In the genomic region with DNA sequence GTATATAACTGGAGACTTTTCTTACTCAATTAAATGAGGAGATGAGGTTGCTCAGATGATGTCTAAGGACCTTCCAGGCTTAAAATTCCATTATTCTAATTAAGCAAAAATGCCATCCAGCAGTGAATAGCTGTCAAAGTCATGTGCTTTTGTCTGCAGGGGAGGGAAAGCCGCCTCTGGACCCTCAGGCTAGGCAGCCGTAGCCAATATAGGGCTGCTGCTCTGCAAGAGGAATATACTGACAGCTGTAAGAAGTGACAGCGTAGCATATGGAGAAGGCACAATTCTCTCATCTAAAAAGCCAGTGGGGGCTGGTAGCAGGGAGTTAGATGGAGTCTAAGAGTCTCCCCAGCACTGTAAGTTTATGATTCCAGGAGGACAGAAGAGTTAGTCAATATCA, we compare ENCODE assay signal across 26 mouse cellular contexts. TPM values are rescaled to one million over a fixed set of nuclear protein-coding genes. Genes with fewer than 3 reads are reported as not detected.
A peak's percentile ranks its signal among the peaks of the same experiment; 100 is the strongest.
DNase-seq lines count a peak whose midpoint lies in the region; ATAC-seq lines count a peak whose summit lies in the region.
"Had no signal": no experiment of that assay in that cellular context is flagged by ENCODE, and none has a peak within 500 bp of the region (broad histone marks: within the 10 kb centered on the region; RNA-seq: fewer than 3 reads in every experiment).

No protein-coding gene starts in this region.

- 36% methylated on average over 3 of the region's 3 CpGs for WGBS in forebrain, embryonic 14.5 days
- WGBS in forebrain, embryonic 11.5 days, result 54% methylated on average over 3 of the region's 3 CpGs
- WGBS in hindbrain, embryonic 16.5 days, result 40% methylated on average over 3 of the region's 3 CpGs
- 64% methylated on average over 3 of the region's 3 CpGs for WGBS in hindbrain, embryonic 11.5 days
- WGBS in midbrain, embryonic 14.5 days, result 34% methylated on average over 3 of the region's 3 CpGs
- WGBS in midbrain, embryonic 10.5 days, result 73% methylated on average over 3 of the region's 3 CpGs

- H3K36me3 ChIP-seq in forebrain, embryonic 14.5 days (ENCODE audit: control insufficient read depth, insufficient read depth, low read length), result no peaks in the 10 kb centered on the region
- H3K36me3 ChIP-seq in forebrain, embryonic 11.5 days (ENCODE audit: control insufficient read depth, insufficient read depth, low read length), result no peaks in the 10 kb centered on the region
- no peaks in the 10 kb centered on the region for H3K36me3 ChIP-seq in hindbrain, embryonic 16.5 days (ENCODE audit: control insufficient read depth, insufficient read depth, low read length)
- H3K36me3 ChIP-seq in hindbrain, embryonic 11.5 days (ENCODE audit: control insufficient read depth, insufficient read depth, low read length), result no peaks in the 10 kb centered on the region
- H3K36me3 ChIP-seq in midbrain, embryonic 14.5 days (ENCODE audit: control insufficient read depth, insufficient read depth, low read length), result no peaks in the 10 kb centered on the region
- H3K36me3 ChIP-seq in midbrain, embryonic 10.5 days, result no peaks in the 10 kb centered on the region
- H3K36me3 ChIP-seq: liver, embryonic 12.5 days; neural tube, embryonic 13.5 days had no signal

- no peaks in the 10 kb centered on the region for H3K27me3 ChIP-seq in forebrain, embryonic 14.5 days (replicated peaks; ENCODE audit: control insufficient read depth, insufficient read depth, low read length)
- H3K27me3 ChIP-seq in forebrain, embryonic 11.5 days (ENCODE audit: control insufficient read depth, insufficient read depth, low read length), result no peaks in the 10 kb centered on the region
- H3K27me3 ChIP-seq in hindbrain, embryonic 16.5 days (replicated peaks; ENCODE audit: control insufficient read depth, insufficient read depth, low read length), result no peaks in the 10 kb centered on the region
- H3K27me3 ChIP-seq in hindbrain, embryonic 11.5 days (ENCODE audit: control insufficient read depth, insufficient read depth, low read length), result no peaks in the 10 kb centered on the region
- no peaks in the 10 kb centered on the region for H3K27me3 ChIP-seq in midbrain, embryonic 14.5 days (ENCODE audit: control insufficient read depth, insufficient read depth, low read length)
- no peaks in the 10 kb centered on the region for H3K27me3 ChIP-seq in midbrain, embryonic 10.5 days (ENCODE audit: low read depth, poor library complexity, severe bottlenecking)
- H3K27me3 ChIP-seq: liver, embryonic 12.5 days; neural tube, embryonic 13.5 days had no signal

- no peak overlapping the region for H3K9ac ChIP-seq in forebrain, embryonic 14.5 days (ENCODE audit: low read length)
- no peak overlapping the region for H3K9ac ChIP-seq in forebrain, embryonic 11.5 days (ENCODE audit: low read length)
- no peak overlapping the region for H3K9ac ChIP-seq in hindbrain, embryonic 16.5 days (ENCODE audit: low read depth, low read length)
- H3K9ac ChIP-seq in hindbrain, embryonic 11.5 days (ENCODE audit: low read depth, low read length), result no peak overlapping the region
- no peak overlapping the region for H3K9ac ChIP-seq in midbrain, embryonic 14.5 days (replicated peaks; ENCODE audit: low read length)
- H3K9ac ChIP-seq: liver, embryonic 12.5 days; liver, postnatal 0 days; neural tube, embryonic 13.5 days had no signal

- H3K27ac ChIP-seq in forebrain, embryonic 14.5 days (ENCODE audit: low read depth, low read length), result no peak overlapping the region
- H3K27ac ChIP-seq in forebrain, embryonic 11.5 days (ENCODE audit: low read depth, low read length), result no peak overlapping the region
- no peak overlapping the region for H3K27ac ChIP-seq in hindbrain, embryonic 16.5 days (ENCODE audit: low read depth, low read length)
- no peak overlapping the region for H3K27ac ChIP-seq in hindbrain, embryonic 11.5 days (ENCODE audit: low read depth, low read length)
- H3K27ac ChIP-seq in midbrain, embryonic 14.5 days (replicated peaks; ENCODE audit: low read depth, low read length), result no peak overlapping the region
- no peak overlapping the region for H3K27ac ChIP-seq in midbrain, embryonic 10.5 days (replicated peaks)
- H3K27ac ChIP-seq: left cerebral cortex, adult 2 months; liver, embryonic 12.5 days; neural tube, embryonic 13.5 days had no signal

- no peak for ATAC-seq in forebrain, embryonic 14.5 days
- no peak for ATAC-seq in forebrain, embryonic 11.5 days (replicated peaks; ENCODE audit: low FRiP score)
- ATAC-seq in hindbrain, embryonic 16.5 days, result 0 out of 2 replicates have a peak, but pooled peaks have one; percentile 50
- no peak for ATAC-seq in hindbrain, embryonic 11.5 days (ENCODE audit: low FRiP score)
- no peak for ATAC-seq in midbrain, embryonic 14.5 days (ENCODE audit: low FRiP score, low TSS enrichment)
- ATAC-seq: intestine, postnatal 0 days; liver, embryonic 12.5 days; liver, postnatal 0 days; Patski had no signal

- DNase-seq in forebrain, embryonic 14.5 days (ENCODE audit: low spot score), result peak; percentile 34
- DNase-seq in forebrain, embryonic 11.5 days (ENCODE audit: low spot score), result no peak
- no peak for DNase-seq in hindbrain, embryonic 11.5 days (ENCODE audit: low spot score)
- peak; percentile 23 for DNase-seq in midbrain, embryonic 14.5 days
- no peak for DNase-seq in midbrain, embryonic 10.5 days (ENCODE audit: low spot score)
- DNase-seq in kidney, postnatal 25 days, result no peak
- DNase-seq: adrenal gland, postnatal 14 days; cerebellum, adult 11-12 months; cerebellum, postnatal 14 days; gastrocnemius, postnatal 14 days; heart, adult 18-20 months; heart, postnatal 36 days; kidney, adult 9 months; kidney, postnatal 10 days; liver, postnatal 0 days; lung, postnatal 36 days; right cerebral cortex, postnatal 14 days; thymus, postnatal 4 days had no signal

- H3K4me2 ChIP-seq in forebrain, embryonic 14.5 days (ENCODE audit: low read length), result no peak overlapping the region
- no peak overlapping the region for H3K4me2 ChIP-seq in forebrain, embryonic 11.5 days (ENCODE audit: low read depth, low read length, severe bottlenecking)
- no peak overlapping the region for H3K4me2 ChIP-seq in hindbrain, embryonic 16.5 days (ENCODE audit: low read length)
- H3K4me2 ChIP-seq in hindbrain, embryonic 11.5 days (replicated peaks; ENCODE audit: low read depth, low read length), result no peak overlapping the region
- no peak overlapping the region for H3K4me2 ChIP-seq in midbrain, embryonic 14.5 days (ENCODE audit: low read length)
- H3K4me2 ChIP-seq: heart, embryonic 11.5 days; liver, embryonic 12.5 days; neural tube, embryonic 13.5 days had no signal

- H3K9me3 ChIP-seq in forebrain, embryonic 14.5 days (replicated peaks; ENCODE audit: control insufficient read depth, low read length), result no peaks in the 10 kb centered on the region
- H3K9me3 ChIP-seq in forebrain, embryonic 11.5 days (ENCODE audit: control insufficient read depth, low read length), result no peaks in the 10 kb centered on the region
- no peaks in the 10 kb centered on the region for H3K9me3 ChIP-seq in hindbrain, embryonic 16.5 days (ENCODE audit: control insufficient read depth, low read length)
- H3K9me3 ChIP-seq in hindbrain, embryonic 11.5 days (ENCODE audit: control insufficient read depth, low read length), result no peaks in the 10 kb centered on the region
- no peaks in the 10 kb centered on the region for H3K9me3 ChIP-seq in midbrain, embryonic 14.5 days (ENCODE audit: control insufficient read depth, low read length)
- no peaks in the 10 kb centered on the region for H3K9me3 ChIP-seq in midbrain, embryonic 10.5 days (replicated peaks)
- H3K9me3 ChIP-seq: liver, embryonic 12.5 days; neural tube, embryonic 13.5 days had no signal

- H3K4me1 ChIP-seq in forebrain, embryonic 14.5 days (ENCODE audit: control insufficient read depth, insufficient read depth, low read length), result peaks cover 4% of the 10 kb centered on the region; the same call in 1 of the 2 replicates
- no peaks in the 10 kb centered on the region for H3K4me1 ChIP-seq in forebrain, embryonic 11.5 days (replicated peaks; ENCODE audit: control insufficient read depth, insufficient read depth, low read length)
- H3K4me1 ChIP-seq in hindbrain, embryonic 16.5 days (ENCODE audit: control insufficient read depth, insufficient read depth, low read depth, low read length), result peaks cover 2% of the 10 kb centered on the region; the same call in 1 of the 2 replicates
- H3K4me1 ChIP-seq in hindbrain, embryonic 11.5 days (replicated peaks; ENCODE audit: control insufficient read depth, insufficient read depth, low read length), result no peaks in the 10 kb centered on the region
- H3K4me1 ChIP-seq in midbrain, embryonic 14.5 days (ENCODE audit: control insufficient read depth, insufficient read depth, low read length), result 0 out of 2 replicates have a peak, but pooled peaks cover 6% of the 10 kb centered on the region
- no peaks in the 10 kb centered on the region for H3K4me1 ChIP-seq in midbrain, embryonic 10.5 days
- H3K4me1 ChIP-seq: liver, embryonic 12.5 days had no signal

- H3K4me3 ChIP-seq in forebrain, embryonic 14.5 days (ENCODE audit: low read depth, low read length), result no peak overlapping the region
- no peak overlapping the region for H3K4me3 ChIP-seq in forebrain, embryonic 11.5 days (ENCODE audit: low read depth, low read length)
- no peak overlapping the region for H3K4me3 ChIP-seq in hindbrain, embryonic 16.5 days (ENCODE audit: low read length)
- no peak overlapping the region for H3K4me3 ChIP-seq in hindbrain, embryonic 11.5 days (ENCODE audit: low read depth, low read length)
- H3K4me3 ChIP-seq in midbrain, embryonic 14.5 days (replicated peaks; ENCODE audit: low read depth, low read length), result no peak overlapping the region
- no peak overlapping the region for H3K4me3 ChIP-seq in midbrain, embryonic 10.5 days
- H3K4me3 ChIP-seq: erythroblast, embryonic 14.5 days; left cerebral cortex, adult 2 months; liver, embryonic 12.5 days; neural tube, embryonic 13.5 days had no signal

RNA-seq across cellular contexts. Expression of a gene that starts 16.9 kb away (rescaled TPM):
- polyA plus RNA-seq in forebrain, embryonic 14.5 days (2014; fragmentation: Nextera tagmentation; extraction: Ambion mirVana), result 56.5 and 58.6 TPM in 2 replicates
- polyA plus RNA-seq in forebrain, embryonic 11.5 days (2014; fragmentation: Nextera tagmentation; extraction: Ambion mirVana), result 36.6 and 36.7 TPM in 2 replicates
- polyA plus RNA-seq in hindbrain, embryonic 16.5 days (2015; fragmentation: Nextera tagmentation; extraction: Ambion mirVana), result 76.5 and 87.1 TPM in 2 replicates
- 39.5 and 44.5 TPM in 2 replicates for polyA plus RNA-seq in hindbrain, embryonic 11.5 days (2014; fragmentation: Nextera tagmentation; extraction: Ambion mirVana)
- polyA plus RNA-seq in midbrain, embryonic 14.5 days (2014; fragmentation: Nextera tagmentation; extraction: Ambion mirVana), result 80.6 and 81.1 TPM in 2 replicates
- polyA plus RNA-seq in midbrain, embryonic 10.5 days (2016; fragmentation: Nextera tagmentation; extraction: Ambion mirVana), result 13.7 and 23.4 TPM in 2 replicates

Comparison
In these comparisons a context has a peak if more than half of its experiments do, and no peak if none do; other contexts are left out.
1. DNase-seq: peak in forebrain, embryonic 14.5 days (single experiment) and midbrain, embryonic 14.5 days (single experiment); none in forebrain, embryonic 11.5 days (single experiment), hindbrain, embryonic 11.5 days (single experiment), midbrain, embryonic 10.5 days (single experiment) and kidney, postnatal 25 days (0 of 2).